Mouse (Mus musculus) bone marrow macrophage, adult 2 months (primary cell): ENCODE measurements around the gene Dnajc10.

Experiments
- CTCF ChIP-seq: IDR thresholded peaks from 2 replicates; pipeline ENCODE4 v1.5.1; 2012; ENCODE audit warnings: low read depth, mild to moderate bottlenecking, low read length, moderate library complexity
- POLR2A ChIP-seq: IDR thresholded peaks from 2 replicates; pipeline ENCODE4 v1.6.1; 2012; ENCODE audit warnings: mild to moderate bottlenecking, low read depth, low read length, borderline replicate concordance

DNA sequence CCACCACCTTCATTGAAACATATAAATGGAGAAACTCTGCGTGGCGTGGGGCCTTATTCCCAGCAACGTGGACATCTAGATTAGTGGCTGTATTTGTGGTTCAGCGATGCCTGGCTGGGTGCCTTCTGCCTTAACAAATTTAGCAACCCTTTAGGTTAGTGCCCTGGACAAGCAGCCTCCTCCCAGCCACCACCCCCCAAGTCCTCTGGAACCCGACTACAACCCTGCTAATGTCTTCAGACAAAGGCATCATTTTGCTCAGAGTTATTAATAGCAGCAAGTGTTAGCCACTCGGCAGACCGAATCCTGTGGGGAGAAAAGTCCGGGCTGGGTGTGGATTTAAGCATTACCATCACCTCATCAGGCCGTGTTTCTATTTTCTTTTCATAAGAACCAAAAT lies 72.4 kb downstream of the Dnajc10 start:
- no peak for TF ChIP-seq CTCF
- no peak for TF ChIP-seq POLR2A
